Mouse (Mus musculus) MEL (cell line): ENCODE results near the gene Ifnar1. TPM values are rescaled to one million over a fixed set of nuclear protein-coding genes. Genes with fewer than 3 reads are reported as not detected.

ENCODE experiments used
- DNase-seq: peaks from one replicate; pipeline ENCODE4 v3.0.0; 2011; ENCODE audit warnings: low read depth, low spot score
- H3K27ac ChIP-seq: 2 replicates; pipeline ENCODE4 v1.5.1; 2012; ENCODE audit warnings: low read depth, mild to moderate bottlenecking, control low read depth, low read length, moderate library complexity; ENCODE audit not compliant: control insufficient read depth
- H3K27me3 ChIP-seq, 2 experiments: fragments of 150-350 bp in 1 of 2; sonication (generic) in 1 of 2; 2 replicates each; pipeline ENCODE4 v1.6.1; 2012; ENCODE audit warnings: low read length in 2 of 2, mild to moderate bottlenecking in 2 of 2, improper control_type of control experiment in 1 of 2, moderate library complexity in 1 of 2; ENCODE audit not compliant: insufficient read depth in 2 of 2, control insufficient read depth in 1 of 2
- H3K36me3 ChIP-seq, 2 experiments: 2 replicates each; pipeline ENCODE4 v1.6.1; 2012 to 2014; ENCODE audit warnings: low read length in 2 of 2, improper control_type of control experiment in 1 of 2, inconsistent platforms in 1 of 2, mild to moderate bottlenecking in 1 of 2; ENCODE audit not compliant: insufficient read depth in 2 of 2, control insufficient read depth in 1 of 2
- H3K4me1 ChIP-seq, 2 experiments: fragments of 150-350 bp in 1 of 2; sonication (generic) in 1 of 2; 2 replicates each; pipeline ENCODE4 v1.6.1; 2012; ENCODE audit warnings: low read length in 2 of 2, improper control_type of control experiment in 1 of 2, mild to moderate bottlenecking in 1 of 2; ENCODE audit not compliant: insufficient read depth in 2 of 2, control insufficient read depth in 1 of 2
- H3K4me3 ChIP-seq, 2 experiments: fragments of 150-350 bp in 1 of 2; sonication (generic) in 1 of 2; 2 replicates each; pipeline ENCODE4 v1.5.1; 2012; ENCODE audit warnings: low read depth in 2 of 2, low read length in 2 of 2, mild to moderate bottlenecking in 2 of 2, moderate library complexity in 2 of 2, control low read depth in 1 of 2, improper control_type of control experiment in 1 of 2; ENCODE audit not compliant: control insufficient read depth in 1 of 2, insufficient read depth in 1 of 2
- H3K79me2 ChIP-seq: 2 replicates; pipeline ENCODE4 v1.6.1; 2012; ENCODE audit warnings: mild to moderate bottlenecking, low read length, moderate library complexity; ENCODE audit not compliant: control insufficient read depth, poor library complexity, insufficient read depth
- H3K9ac ChIP-seq: 2 replicates; pipeline ENCODE4 v1.6.1; 2012; ENCODE audit warnings: low read depth, mild to moderate bottlenecking, control low read depth, low read length, moderate library complexity; ENCODE audit not compliant: control insufficient read depth, poor library complexity, severe bottlenecking
- H3K9me3 ChIP-seq: fragments of 150-350 bp; sonication (generic); replicated peaks from 2 replicates; pipeline ENCODE4 v1.6.1; 2012; ENCODE audit warnings: mild to moderate bottlenecking, low read length, improper control_type of control experiment, moderate library complexity; ENCODE audit not compliant: insufficient read depth
- CHD2 ChIP-seq: IDR thresholded peaks from 2 replicates; pipeline ENCODE4 v1.6.1; 2011; ENCODE audit warnings: low read length, improper control_type of control experiment
- ELF1 ChIP-seq: IDR thresholded peaks from 2 replicates; pipeline ENCODE4 v1.6.1; 2014; ENCODE audit warnings: low read depth, mild to moderate bottlenecking, inconsistent platforms, low read length, improper control_type of control experiment, moderate library complexity
- EP300 ChIP-seq, 2 experiments: IDR thresholded peaks; 2 replicates each; pipeline ENCODE4 v1.6.1; 2011; ENCODE audit warnings: improper control_type of control experiment in 2 of 2, low read length in 2 of 2, low read depth in 1 of 2, mild to moderate bottlenecking in 1 of 2
- ETS1 ChIP-seq: IDR thresholded peaks from 2 replicates; pipeline ENCODE4 v1.6.1; 2012; ENCODE audit warnings: low read depth, mild to moderate bottlenecking, inconsistent platforms, low read length, improper control_type of control experiment, moderate library complexity
- GABPA ChIP-seq: IDR thresholded peaks from 2 replicates; pipeline ENCODE4 v1.6.1; 2012; ENCODE audit warnings: low read depth, mild to moderate bottlenecking, inconsistent platforms, low read length, improper control_type of control experiment, moderate library complexity
- KAT2A ChIP-seq: conservative IDR thresholded peaks from 2 replicates; pipeline ENCODE4 v1.6.1; 2012; ENCODE audit warnings: low read depth, low read length, improper control_type of control experiment, inconsistent platforms
- MAZ ChIP-seq: IDR thresholded peaks from 2 replicates; pipeline ENCODE4 v1.6.1; 2012; ENCODE audit warnings: low read depth, mild to moderate bottlenecking, inconsistent platforms, low read length, improper control_type of control experiment
- MEF2A ChIP-seq: IDR thresholded peaks from 2 replicates; pipeline ENCODE4 v1.6.1; 2014; ENCODE audit warnings: low read depth, mild to moderate bottlenecking, inconsistent platforms, low read length, improper control_type of control experiment; ENCODE audit not compliant: poor library complexity, insufficient replicate concordance, severe bottlenecking; ENCODE audit errors: extremely low read depth
- MYC ChIP-seq: IDR thresholded peaks from 2 replicates; pipeline ENCODE4 v1.6.1; 2011; ENCODE audit warnings: low read depth, mild to moderate bottlenecking, low read length, improper control_type of control experiment, moderate library complexity
- NRF1 ChIP-seq: IDR thresholded peaks from 2 replicates; pipeline ENCODE4 v1.6.1; 2014; ENCODE audit warnings: low read depth, mild to moderate bottlenecking, inconsistent platforms, low read length, improper control_type of control experiment, moderate library complexity; ENCODE audit not compliant: poor library complexity, insufficient read depth, severe bottlenecking
- POLR2A ChIP-seq, 2 experiments: IDR thresholded peaks; 2 replicates each; pipeline ENCODE4 v1.6.1; 2011 to 2012; ENCODE audit warnings: low read length in 2 of 2, mild to moderate bottlenecking in 2 of 2, control low read depth in 1 of 2, improper control_type of control experiment in 1 of 2, low read depth in 1 of 2, moderate library complexity in 1 of 2; ENCODE audit not compliant: control insufficient read depth in 1 of 2, insufficient read depth in 1 of 2, poor library complexity in 1 of 2
- SMC3 ChIP-seq: IDR thresholded peaks from 2 replicates; pipeline ENCODE4 v1.6.1; 2011; ENCODE audit warnings: low read depth, low read length, improper control_type of control experiment
- TAL1 ChIP-seq: IDR thresholded peaks from 2 replicates; pipeline ENCODE4 v1.6.1; 2012; ENCODE audit warnings: mild to moderate bottlenecking, inconsistent platforms, low read length, moderate library complexity, mixed read lengths
- TBP ChIP-seq: IDR thresholded peaks from 2 replicates; pipeline ENCODE4 v1.8.0; 2011; ENCODE audit warnings: low read depth, low read length, improper control_type of control experiment
- TCF12 ChIP-seq: IDR thresholded peaks from 2 replicates; pipeline ENCODE4 v1.6.1; 2014; ENCODE audit warnings: low read depth, mild to moderate bottlenecking, inconsistent platforms, low read length, improper control_type of control experiment, moderate library complexity
- polyA plus RNA-seq, 2 experiments: library from polyadenylated mRNA; stranded (reverse) in 1 of 2; unstranded in 1 of 2; fragments of >175 nt in 1 of 2; fragments of >200 nt in 1 of 2; gene quantifications; 2 replicates each; pipeline versions ENCODE4 v1.2.1 to v1.2.4; 2012; ENCODE audit warnings: low replicate concordance in 2 of 2, low read depth in 1 of 2; ENCODE audit not compliant: insufficient read length in 2 of 2, insufficient read depth in 1 of 2, missing spikeins in 1 of 2
- total RNA-seq: library from RNA; depleted of rRNA; stranded (reverse); fragments of 300-350 nt; gene quantifications from 2 replicates; pipeline ENCODE4 v1.2.3, GENCODE M21; 2012

Gene Ifnar1
- total and polyA plus RNA-seq, 3 experiments, result 10.3 to 20.2 TPM; not detected in 1

DNA sequence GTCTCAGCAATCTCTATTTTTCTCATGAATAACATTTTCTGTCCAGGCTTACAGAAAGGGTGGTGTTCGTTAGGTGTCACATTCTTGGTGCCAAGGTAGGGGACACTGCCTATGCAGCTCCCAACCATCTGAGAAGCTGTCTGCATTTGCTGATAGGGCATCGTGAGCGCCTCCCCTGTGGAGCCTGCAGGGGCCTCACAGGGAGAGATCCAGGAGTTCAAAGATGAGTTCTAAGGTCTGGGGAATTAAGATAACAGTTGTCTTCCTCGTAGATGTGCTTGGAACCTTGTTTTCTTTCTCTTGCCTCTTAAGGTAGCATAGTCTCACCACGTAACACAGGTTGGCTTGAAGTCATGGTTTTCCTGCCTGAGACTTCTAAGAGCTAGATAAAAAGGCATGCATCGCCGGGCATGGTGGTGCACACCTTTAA lies 43.2 kb upstream of the Ifnar1 start (continued):
- TF ChIP-seq MEF2A, result no peak
- TF ChIP-seq TAL1, result peak; percentile 91
- no peak for TF ChIP-seq POLR2A (IDR thresholded peaks at IDR 0.05; ENCODE audit: control insufficient read depth in 1 of 2, insufficient read depth in 1 of 2, low read depth in 1 of 2, low read length in 2 of 2, poor library complexity in 1 of 2)
- peak; percentile 60; the same call in 1 of the 2 replicates for TF ChIP-seq MAZ
- no peak for TF ChIP-seq ELF1
- TF ChIP-seq, all 39 proteins: peak for 17

DNA sequence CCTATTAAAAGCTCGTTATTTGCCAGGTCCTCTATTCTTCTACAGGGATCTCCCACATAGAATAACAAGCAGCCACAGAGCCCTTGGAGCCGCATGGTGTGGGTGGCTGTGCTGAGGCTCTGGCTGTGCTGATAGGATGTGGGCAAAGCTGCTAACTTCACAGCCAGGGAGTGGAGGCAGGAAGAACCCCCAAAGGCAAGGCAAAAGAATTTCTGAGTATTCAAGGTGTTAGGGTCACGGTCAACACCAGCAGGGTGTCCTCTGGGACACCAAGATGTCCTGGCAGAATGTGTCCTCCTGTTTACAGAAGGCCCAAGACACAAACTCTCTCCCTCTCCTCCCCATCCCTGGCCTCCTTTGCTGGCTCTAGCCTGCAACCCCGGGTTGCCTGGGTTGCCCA lies 42.6 kb upstream of the Ifnar1 start:
- H3K27me3 ChIP-seq, result no peaks in the 10 kb centered on the region
- no peaks in the 10 kb centered on the region for H3K9me3 ChIP-seq
- H3K36me3 ChIP-seq, result peaks cover 0 to 35% of the 10 kb centered on the region in 2 experiments; a peak in 2 of 4 replicates
- peak overlapping the region; percentile 31 for H3K9ac ChIP-seq
- no peaks in the 10 kb centered on the region for H3K79me2 ChIP-seq
- peaks cover 23 to 39% of the 10 kb centered on the region in 2 experiments for H3K4me1 ChIP-seq
- 0 out of 2 replicates have a peak, but pooled peaks have one; percentile 26 for TF ChIP-seq TBP
- TF ChIP-seq GABPA, result no peak
- TF ChIP-seq TCF12, result peak; percentile 42; the same call in 1 of the 2 replicates
- TF ChIP-seq EP300 (IDR thresholded peaks at IDR 0.05; ENCODE audit: low read depth in 1 of 2, low read length in 2 of 2), result peak in 1 of 2 experiments; percentile 37; a peak in 1 of 4 replicates
- TF ChIP-seq TAL1, result peak; percentile 49; the same call in 1 of the 2 replicates
- TF ChIP-seq KAT2A, result no peak
- TF ChIP-seq, all 39 proteins: peak for 4
- Histone ChIP-seq H3K4me3 (no peak overlapping the region; a peak in 1 of 4 replicates), H3K27ac (peak overlapping the region; percentile 99)
- DNase-seq, result peak; percentile 73

DNA sequence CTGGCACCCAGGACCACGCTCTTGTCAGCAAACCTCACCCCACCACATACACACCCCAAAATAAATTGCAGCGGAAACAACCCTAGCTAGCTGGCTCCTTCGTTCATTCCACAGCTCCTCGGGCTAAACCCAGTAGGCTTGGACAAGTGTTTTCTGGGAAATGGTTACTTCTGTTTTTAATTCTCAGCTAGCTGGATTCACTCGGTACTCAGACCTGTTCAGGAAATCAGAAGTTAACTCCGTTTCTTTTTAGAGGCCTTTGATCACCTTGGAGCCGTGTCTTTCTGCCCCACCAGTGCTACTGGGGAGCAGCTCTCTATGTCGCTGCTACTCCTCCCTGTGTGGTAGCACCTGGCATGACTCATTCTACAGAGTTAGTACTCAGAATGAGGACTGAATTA lies 41.8 kb upstream of the Ifnar1 start:
- H3K36me3 ChIP-seq, result peaks cover 0 to 41% of the 10 kb centered on the region in 2 experiments; a peak in 2 of 4 replicates
- H3K4me3 ChIP-seq, result no peak overlapping the region
- H3K27me3 ChIP-seq, result no peaks in the 10 kb centered on the region
- TF ChIP-seq NRF1 (no peak), EP300 (IDR thresholded peaks at IDR 0.05; ENCODE audit: low read depth in 1 of 2, low read length in 2 of 2) (no peak), TCF12 (no peak), CHD2 (no peak), MYC (no peak), ETS1 (no peak), TBP (no peak), TAL1 (no peak), SMC3 (no peak)
- TF ChIP-seq, all 39 proteins: peak for 0
- DNase-seq, result no peak
- H3K9me3 ChIP-seq, result no peaks in the 10 kb centered on the region
- no peaks in the 10 kb centered on the region for H3K79me2 ChIP-seq
- H3K27ac ChIP-seq, result no peak overlapping the region
- peaks cover 29 to 45% of the 10 kb centered on the region in 2 experiments for H3K4me1 ChIP-seq
- H3K9ac ChIP-seq, result no peak overlapping the region
